Mouse (Mus musculus) right cerebral cortex, adult 18-20 months (tissue): ENCODE measurements around the gene Lrrc26.
A peak's percentile ranks its signal among the peaks of the same experiment; 100 is the strongest.

ENCODE experiments used
- DNase-seq: peaks from one replicate; pipeline ENCODE4 v3.0.0; 2022; ENCODE audit warnings: mixed read lengths

Gene Lrrc26

GRCm38 (mm10) chr2:25266720-25267119, 23.0 kb upstream of the Lrrc26 start:
- DNase-seq: peak; percentile 75

DNA sequence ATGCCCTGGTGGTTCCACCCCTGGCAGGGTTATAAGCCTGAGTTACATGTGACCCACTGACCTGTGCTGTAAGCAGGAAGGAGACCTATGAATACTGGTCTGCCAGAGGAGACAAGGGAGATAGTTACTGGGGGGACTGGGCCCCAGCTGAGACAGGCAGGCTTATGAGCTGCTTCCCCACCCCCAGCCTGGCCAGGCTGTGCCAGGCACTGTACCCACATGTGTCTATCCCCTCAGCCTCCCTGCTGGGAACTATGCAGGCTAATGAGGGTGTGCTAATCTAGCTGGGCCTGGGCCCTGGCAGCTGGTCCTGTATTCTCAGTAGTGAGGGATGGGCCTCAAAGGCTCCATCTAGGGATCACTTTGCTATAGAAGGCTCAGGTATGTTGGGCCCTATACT, 22.5 kb upstream of the Lrrc26 start:
- no peak for DNase-seq

- no peak for DNase-seq
These were observed 21.9 kb upstream of the Lrrc26 start for GRCm38 (mm10) chr2:25267746-25268309.

GRCm38 (mm10) chr2:25271827-25272511, 17.7 kb upstream of the Lrrc26 start, which contains the start of the genes Ssna1 and Anapc2:
Ssna1 (minus strand) TSS chr2:25272438.
Anapc2 (plus strand) TSS chr2:25272478.
- peak; percentile 98 for DNase-seq

DNA sequence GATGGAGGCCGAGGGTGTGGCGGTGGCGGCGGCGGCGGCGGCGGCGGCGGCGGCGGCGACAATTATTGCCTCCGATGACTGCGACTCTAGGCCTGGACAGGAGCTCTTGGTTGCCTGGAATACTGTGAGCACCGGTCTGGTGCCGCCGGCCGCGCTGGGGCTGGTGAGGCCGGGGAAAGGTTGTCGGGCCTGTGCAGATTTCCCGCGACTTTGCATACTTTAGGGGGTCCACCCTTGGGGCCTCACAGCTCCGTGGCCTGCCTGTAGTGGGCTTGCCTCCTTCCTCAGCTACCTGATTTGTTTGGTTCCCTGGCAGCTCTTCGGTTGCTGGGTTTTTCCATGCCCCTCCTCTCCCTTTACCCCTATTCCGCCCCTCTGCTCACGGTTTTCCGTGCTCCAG, 17.2 kb upstream of the Lrrc26 start:
- no peak for DNase-seq

GRCm38 (mm10) chr2:25273010-25273409, 16.7 kb upstream of the Lrrc26 start:
- no peak for DNase-seq

DNA sequence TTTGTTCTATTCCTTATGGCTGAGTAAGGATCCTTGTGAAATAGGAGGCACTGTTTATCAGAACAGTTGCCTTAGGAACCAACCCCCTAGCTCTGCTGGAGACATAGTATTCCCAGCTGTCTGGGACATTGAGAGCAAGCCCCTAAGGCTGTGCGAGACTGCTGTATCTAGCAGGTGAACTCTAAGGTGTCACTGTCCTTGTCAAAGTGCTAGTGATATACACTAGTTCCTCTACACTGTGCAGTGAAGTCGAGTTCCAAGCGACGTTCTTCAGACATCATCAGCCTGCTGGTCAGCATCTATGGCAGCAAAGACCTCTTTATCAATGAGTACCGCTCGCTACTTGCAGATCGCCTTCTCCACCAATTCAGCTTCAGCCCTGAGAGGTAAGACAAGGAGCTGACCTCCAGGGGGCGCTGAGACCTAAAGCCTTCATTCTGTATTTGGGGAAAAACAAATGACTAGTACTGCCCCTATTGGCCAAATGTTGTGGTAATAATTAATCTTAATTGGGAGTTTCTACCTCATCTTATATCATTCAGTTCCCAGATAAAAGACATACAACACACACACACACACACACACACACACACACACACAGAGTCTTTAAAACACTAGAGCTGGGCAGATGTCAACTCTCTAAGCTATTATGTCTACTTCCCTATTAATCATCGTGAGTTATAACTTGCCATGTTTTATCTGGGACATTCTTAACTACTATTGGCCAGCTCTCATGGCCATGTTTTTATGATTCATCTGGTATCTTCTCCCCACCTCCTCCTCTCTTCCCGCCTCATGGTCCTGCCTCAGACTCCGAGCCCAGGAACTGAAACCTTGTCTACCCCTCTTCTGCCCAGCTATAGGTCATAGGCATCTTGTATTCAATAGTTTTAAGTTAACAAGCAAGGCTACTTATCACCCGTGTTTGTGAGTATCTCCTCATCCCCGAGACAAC, 10.5 kb upstream of the Lrrc26 start:
- peak; percentile 75 for DNase-seq

- DNase-seq: no peak
These were observed 4.2 kb upstream of the Lrrc26 start for GRCm38 (mm10) chr2:25285551-25285950.

DNA sequence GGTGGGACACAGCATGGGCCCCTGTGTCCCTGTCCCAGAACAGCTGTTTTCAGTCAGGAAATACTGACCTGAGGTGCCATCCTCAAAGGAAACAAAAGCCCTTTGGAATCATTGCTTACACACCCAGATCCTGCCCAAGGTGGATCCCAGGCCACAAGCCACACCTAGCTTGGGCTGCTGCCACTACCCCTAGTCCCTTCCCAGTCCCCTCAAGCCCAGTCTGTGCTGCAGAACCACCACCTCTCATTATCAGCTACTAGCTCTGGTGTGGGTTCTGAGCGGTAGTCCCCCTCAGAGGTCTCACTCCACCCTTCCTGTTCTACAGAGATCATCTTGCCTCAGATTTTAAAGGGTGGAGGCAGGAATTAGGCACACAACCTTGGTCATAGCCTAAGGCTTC, 3.4 kb upstream of the Lrrc26 start:
- no peak for DNase-seq

- DNase-seq: no peak
These were observed 2.7 kb upstream of the Lrrc26 start for GRCm38 (mm10) chr2:25286837-25287636.

- DNase-seq: no peak
These were observed 1.6 kb upstream of the Lrrc26 start, which contains the start of gene Tmem210 for GRCm38 (mm10) chr2:25287927-25288649. Tmem210 (plus strand) TSS chr2:25288145.

DNA sequence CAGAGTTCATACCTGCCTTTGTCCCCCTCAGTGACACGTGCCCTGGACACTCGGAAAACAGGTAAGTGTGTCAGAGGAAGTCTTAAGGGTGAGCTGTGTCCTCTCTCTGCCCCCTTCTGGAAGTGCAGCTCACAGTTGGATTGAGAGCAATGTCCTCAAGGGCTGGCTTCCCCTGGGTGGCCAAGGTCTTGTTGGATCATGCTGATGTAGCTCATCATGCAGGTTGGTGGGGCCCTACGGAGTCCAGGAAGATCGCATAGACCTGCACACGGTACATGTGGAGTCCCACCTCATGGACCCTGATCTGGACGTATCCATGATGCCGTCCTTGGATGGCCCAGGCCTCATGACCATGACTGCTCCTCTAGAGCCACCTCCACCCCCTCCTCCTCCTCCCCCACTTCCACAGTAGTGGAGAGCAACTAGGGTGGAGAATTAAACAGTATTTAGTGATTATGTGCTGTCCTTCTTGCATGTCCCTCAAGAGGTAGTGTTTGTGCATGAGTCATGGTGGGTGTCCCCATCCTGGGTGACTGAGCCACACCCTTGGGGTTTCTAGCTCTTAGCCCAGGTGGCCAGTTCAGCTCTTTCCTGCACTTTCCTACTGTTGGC, 875 bp upstream of the Lrrc26 start:
- no peak for DNase-seq

DNA sequence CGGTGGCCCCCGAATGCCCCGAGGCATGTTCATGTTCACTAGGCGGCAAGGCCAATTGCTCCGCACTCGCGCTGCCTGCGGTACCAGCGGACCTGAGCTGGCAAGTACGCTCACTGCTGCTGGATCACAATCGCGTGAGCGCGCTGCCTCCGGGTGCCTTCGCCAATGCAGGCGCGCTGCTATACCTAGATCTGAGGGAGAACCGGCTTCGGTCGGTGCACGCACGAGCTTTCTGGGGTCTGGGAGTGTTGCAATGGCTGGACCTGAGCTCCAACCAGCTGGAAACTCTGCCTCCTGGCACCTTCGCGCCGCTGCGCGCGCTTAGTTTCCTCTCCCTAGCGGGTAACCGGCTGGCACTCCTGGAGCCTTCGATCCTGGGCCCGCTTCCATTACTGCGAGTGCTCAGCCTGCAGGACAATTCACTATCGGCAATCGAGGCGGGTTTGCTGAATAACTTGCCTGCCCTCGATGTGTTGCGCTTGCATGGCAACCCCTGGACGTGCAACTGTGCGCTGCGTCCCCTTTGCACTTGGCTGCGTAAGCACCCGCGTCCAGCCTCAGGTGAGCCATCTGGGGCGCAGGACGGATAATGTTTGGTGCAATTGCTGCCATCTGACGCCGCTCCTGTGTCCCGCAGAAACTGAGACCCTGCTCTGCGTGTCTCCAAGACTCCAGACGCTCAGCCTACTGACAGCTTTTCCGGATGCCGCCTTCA, 543 bp downstream of the Lrrc26 start:
- peak; percentile 79 for DNase-seq

- no peak for DNase-seq
These were observed 1.1 kb downstream of the Lrrc26 start for GRCm38 (mm10) chr2:25290816-25291130.

DNA sequence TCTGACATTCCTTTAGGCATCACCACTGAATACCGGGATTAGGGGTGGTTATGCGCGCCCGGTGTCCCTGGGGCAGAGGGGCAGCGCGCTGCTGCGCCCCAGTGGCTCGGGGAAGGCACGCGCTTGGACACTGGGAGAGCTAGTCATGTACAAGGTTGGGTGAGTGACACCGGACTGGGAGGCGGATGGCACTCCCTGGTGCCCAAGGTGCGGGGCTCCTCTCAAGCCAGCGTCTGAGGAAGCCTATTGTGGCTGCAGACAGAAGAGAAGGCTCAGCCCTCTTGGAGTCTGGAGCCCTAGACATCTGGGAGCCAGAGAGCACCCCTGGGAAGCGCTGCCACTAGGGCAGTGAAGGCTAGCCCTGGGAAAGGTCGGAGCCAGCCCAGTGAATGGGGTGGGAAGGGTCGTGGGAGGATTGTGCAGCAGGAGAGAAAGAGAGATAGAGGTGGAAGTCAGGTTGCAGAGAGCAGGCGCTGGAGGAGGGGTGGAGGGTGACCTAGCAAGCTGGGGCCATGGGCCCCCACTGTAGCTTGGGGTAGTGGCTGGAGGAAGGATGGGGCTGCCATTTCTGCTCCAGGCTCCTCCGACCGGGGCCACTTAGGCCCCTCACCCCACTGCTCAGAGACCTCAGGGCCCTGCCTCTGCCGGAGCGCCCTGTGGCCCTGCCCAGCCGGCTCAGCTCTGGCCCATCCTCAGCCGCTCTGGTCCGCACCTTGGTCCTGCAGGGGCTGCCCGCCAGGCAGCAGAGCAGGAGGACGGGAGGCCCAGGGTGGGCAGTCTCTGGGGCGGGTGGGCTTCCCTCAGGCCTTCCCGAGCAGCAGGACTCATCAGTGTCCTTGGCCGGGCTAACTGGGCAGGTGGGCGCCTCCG, 1.7 kb downstream of the Lrrc26 start:
- DNase-seq: no peak

DNA sequence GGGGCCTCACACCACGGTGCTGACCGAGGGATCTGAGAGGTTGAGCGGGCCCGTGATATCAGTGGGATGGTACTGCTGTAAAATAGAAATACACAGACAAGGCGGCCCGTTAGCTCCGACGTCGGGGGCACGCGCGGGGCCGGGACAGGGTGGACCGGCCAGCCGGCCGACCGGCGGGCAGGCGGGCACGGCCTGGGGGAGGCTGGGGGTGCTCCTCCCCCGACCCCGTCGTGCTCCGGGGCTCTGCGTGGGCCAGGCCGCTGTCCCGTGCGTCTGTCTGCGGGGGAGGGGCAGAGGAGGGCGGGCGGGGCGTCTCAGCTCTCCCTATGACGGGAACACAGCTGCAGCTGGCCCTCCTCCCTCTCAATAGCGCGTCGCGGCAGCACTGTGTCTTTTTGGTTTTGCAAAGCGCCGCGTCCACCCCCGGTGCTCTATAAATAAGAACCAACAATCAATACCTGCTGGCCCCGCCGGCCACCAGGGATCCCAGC, 2.4 kb downstream of the Lrrc26 start:
- no peak for DNase-seq

- no peak for DNase-seq
These were observed 3.1 kb downstream of the Lrrc26 start for GRCm38 (mm10) chr2:25292856-25293255.

- no peak for DNase-seq
These were observed 4.0 kb downstream of the Lrrc26 start for GRCm38 (mm10) chr2:25293706-25294105.

GRCm38 (mm10) chr2:25297093-25297492, 7.4 kb downstream of the Lrrc26 start:
- DNase-seq: no peak

- no peak for DNase-seq
These were observed 8.3 kb downstream of the Lrrc26 start for GRCm38 (mm10) chr2:25298046-25298445.
